Mouse (Mus musculus) ES-Bruce4 (cell line): ENCODE results near the gene Krtcap2.

Experiments used
- CTCF ChIP-seq: IDR thresholded peaks from one replicate; pipeline ENCODE4 v1.8.1; 2011; ENCODE audit warnings: low read depth, low read length
- EP300 ChIP-seq: IDR thresholded peaks from 2 replicates; pipeline ENCODE4 v1.6.1; 2011; ENCODE audit warnings: low read depth, low read length; ENCODE audit not compliant: insufficient read depth
- POLR2A ChIP-seq: IDR thresholded peaks from one replicate; pipeline ENCODE4 v1.8.1; 2011; ENCODE audit warnings: low read length; ENCODE audit not compliant: insufficient read depth

GRCm38 (mm10) chr3:89231772-89232275 lies 13.9 kb upstream of the Krtcap2 start:
- no peak for TF ChIP-seq CTCF
- TF ChIP-seq EP300, result no peak
- TF ChIP-seq POLR2A, result no peak
